Mouse (Mus musculus) stomach, postnatal 0 days (tissue): ENCODE results near the gene Olfr545.

Experiments used
- CTCF ChIP-seq: IDR thresholded peaks from 2 replicates; pipeline ENCODE4 v1.5.1; 2016; ENCODE audit warnings: antibody characterized with exemption, low read depth, mild to moderate bottlenecking, moderate library complexity
- EP300 ChIP-seq: optimal IDR thresholded peaks from 2 replicates; pipeline ENCODE3; 2016; ENCODE audit warnings: antibody characterized with exemption

GRCm38 (mm10) chr7:102529052-102529451 lies 29.7 kb upstream of the Olfr545 start:
- TF ChIP-seq CTCF = no peak
- TF ChIP-seq EP300 = no peak
